Mouse (Mus musculus) ES-E14 (cell line): ENCODE data around the gene Calml3.

Experiments
- CHD2 ChIP-seq: IDR thresholded peaks from 2 replicates; pipeline ENCODE4 v1.6.1; 2014; ENCODE audit warnings: mild to moderate bottlenecking, low read depth, low read length, inconsistent platforms
- HCFC1 ChIP-seq: IDR thresholded peaks from 2 replicates; pipeline ENCODE4 v1.6.1; 2012; ENCODE audit warnings: low read length, inconsistent platforms, borderline replicate concordance; ENCODE audit not compliant: insufficient read depth
- ZC3H11A ChIP-seq: IDR thresholded peaks from 2 replicates; pipeline ENCODE4 v1.6.1; 2012; ENCODE audit warnings: low read depth, mild to moderate bottlenecking, inconsistent platforms, low read length, borderline replicate concordance
- ZNF384 ChIP-seq: IDR thresholded peaks from 2 replicates; pipeline ENCODE4 v1.6.1; 2012; ENCODE audit warnings: low read depth, low read length, inconsistent platforms

DNA sequence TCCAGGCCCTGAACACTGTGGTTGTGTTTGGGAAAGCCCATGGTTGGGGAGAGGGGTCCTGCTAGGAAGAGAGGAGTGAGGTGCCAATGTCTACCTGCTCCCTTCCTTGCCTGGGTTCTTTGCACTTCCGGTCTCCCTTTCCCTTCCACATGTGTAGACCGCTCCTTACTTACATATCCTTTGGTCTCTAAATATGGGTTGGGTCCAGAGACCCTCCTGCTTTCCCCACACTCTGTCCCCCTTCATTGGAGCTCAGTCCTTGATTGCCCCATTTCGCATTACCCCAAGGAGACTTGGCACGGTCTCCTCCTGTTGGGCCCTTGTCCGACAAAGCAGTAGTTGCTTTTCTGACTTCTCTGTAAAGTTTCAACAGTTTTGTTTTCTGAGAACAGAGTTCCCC, 32.9 kb downstream of the Calml3 start:
- TF ChIP-seq CHD2 (no peak), HCFC1 (no peak), ZNF384 (no peak), ZC3H11A (no peak)
